Mouse (Mus musculus) v-Abl transformed pro-B cells (cell line): Measurements from ENCODE around the gene Defb29.

Source experiments
- in situ Hi-C, 2 experiments: fragments of 400-800 bp; cut with MboI; formaldehyde crosslinking; loops; one replicate each; pipeline ENCODE4 v1.15.1; 2025; ENCODE audit not compliant: unreplicated experiment in 2 of 2

Defb29 gene

DNA sequence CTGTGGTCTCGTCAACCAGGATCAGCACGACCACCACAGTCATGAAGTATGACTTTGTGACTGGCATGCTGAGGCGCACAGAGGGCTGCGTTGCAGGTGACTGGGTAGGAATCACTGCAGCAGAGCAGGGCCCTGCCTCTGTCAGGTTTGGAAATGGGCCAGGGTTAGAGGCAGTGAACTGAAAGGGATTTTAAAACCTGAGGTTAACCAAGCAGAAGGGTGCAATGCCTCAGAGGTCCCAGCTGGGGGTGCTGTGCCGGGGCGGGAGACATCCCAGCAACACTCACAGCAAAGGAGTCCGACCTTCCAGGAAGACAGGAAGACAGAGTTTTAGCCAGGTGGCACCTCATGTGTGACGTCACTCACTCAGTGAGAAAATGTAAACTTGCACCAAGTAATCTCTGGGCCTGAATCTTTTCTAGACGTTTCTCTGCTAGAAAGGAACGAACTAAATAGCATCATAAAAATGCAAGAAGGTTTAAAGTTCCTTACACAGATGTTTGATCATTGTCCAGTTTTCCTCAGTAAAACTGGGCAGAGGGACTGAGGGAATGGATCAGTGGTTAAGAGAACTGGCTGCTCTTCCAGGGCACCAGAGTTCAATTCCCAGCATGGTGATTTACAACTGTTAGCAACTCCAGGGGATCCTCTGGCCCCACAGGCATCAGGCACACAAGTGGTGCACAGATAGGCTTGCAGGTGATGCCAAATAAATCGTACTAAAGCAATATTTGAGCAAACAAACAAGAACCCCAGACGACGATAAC is at the start of gene Defb29:
Defb29 (minus strand) TSS at position 155 of the 767 bp plus-strand sequence.
- in situ Hi-C loops: no loop called here

DNA sequence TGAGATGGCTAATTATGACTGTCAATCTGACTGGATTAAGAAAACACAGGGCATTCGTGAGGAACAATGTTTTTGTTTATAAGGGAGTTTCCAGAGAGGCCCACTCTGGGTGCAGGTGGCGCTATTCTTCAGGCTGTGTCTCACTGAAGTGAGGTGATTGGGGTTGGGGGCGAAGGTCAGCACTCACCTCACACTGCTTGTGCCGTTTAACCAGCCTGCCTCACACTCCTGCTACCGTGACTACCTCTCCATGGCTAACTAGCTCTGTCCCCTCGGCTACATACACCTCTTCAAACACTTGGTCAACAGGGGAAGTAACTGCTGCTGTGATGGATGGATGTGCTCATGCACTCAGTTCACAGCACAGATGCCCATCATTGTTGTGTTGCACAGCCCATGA is 49.1 kb upstream of the Defb29 start:
- in situ Hi-C loops: no loop called here

DNA sequence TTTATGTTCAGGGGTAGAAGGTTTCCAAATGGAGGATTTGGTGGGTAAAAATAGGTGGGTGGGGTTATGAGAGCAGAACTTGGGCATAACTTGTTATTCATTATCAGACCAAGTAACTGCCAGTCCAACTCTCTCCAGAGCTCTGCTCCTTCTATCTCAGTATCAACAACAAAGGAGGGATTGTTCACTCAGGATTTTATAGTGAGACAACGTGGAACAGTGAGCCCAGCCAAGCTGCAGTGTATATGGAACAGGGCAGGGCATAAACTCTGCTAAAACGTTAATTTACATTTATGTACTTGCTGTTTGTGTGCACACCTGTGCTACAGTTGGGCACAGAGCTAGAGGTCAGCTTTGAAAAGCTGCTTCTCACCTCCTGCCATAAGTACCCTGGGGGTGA is 48.6 kb upstream of the Defb29 start:
- in situ Hi-C loops: no loop called here

DNA sequence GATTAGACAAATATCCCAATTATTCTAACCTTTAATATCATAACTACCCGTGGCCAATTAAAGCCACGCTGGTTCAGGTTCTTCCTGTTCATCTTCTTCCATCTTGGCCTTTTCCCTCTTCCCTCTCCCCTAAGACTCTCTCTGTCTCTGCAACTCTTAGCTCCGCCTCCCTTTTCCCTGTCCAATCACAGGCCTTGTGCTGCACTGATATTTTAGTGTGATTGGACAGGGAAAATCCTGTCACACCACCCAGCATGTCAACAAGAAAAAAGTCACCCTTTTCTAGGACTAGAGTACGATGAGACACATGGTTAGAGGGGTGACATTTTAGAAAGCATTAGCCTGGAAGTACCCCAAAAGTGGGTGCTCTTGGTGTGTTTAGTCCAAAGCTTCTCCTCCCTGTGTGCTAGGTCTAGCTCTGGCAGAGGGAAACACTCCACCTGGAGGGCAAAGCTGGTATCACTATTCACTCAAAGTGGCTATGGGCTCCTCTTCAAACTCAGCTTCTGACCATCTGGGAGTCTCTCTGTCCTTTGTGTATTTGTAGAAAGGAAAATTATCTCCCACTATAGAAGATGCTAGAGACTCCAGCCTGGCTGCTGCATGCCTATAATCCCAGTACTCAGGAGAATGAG is 47.1 kb upstream of the Defb29 start:
- in situ Hi-C loops: no loop called here

DNA sequence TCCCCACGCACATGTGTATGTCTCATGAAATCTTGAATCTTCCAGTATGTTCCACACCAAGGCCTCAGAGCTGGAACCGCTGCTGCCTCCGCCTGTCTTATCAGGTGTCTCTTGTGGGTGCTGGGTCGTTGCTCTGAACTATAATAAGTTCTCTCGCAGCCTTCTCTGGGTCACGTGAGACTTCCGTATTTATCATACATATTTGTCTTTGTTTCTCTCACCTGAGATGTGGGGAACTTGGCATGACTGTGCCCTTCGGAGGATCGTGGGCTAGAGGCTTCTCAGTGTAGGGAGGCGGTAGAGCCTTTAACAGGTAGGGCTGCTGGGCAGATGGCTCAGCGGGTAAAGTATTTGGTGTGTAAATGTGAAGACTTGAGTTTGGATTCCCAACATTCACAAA is 40.7 kb upstream of the Defb29 start:
- in situ Hi-C loops: no loop called here

DNA sequence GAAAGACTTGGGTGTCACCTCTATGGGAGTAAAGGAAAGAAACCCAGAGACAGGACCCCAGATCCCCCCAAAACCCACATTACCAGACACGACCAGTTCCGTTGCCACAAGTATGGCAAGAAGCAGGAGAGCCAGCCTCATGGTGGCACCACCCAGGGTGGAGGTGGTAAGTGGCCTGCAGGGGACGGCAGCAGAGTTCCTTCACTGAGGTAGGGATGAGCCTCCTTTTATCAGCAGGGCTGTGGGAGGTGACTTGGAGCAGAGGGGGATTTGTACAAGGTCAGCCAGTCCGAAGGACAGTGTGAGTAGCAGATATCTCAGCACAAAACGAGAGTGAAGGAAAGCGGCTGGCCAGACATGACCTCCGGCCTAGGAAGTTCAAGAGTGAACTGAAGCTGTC is 40.2 kb upstream of the Defb29 start, which contains the start of gene Defb19:
Defb19 (minus strand) TSS at position 206 of the 400 bp plus-strand sequence.
- in situ Hi-C loops: no loop called here

DNA sequence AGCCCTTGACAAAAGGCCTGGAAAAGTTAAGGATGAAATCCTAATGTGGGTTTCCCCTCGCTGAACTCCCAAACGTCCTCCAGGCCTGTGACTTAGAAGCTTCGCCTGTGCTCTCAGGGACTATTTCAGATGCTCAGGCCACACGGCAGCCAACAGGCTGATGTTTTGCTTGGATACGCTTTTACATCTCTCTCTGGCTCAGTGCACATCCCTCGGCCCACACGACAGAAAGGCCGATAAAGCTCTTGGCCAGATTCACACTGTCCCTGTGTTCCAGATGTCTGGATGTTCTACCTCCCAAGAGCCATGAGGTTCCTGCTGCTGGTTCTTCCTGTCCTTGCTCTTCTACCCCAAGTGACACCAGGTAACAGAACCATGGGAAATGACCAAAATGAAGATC is 33.6 kb upstream of the Defb29 start:
- in situ Hi-C loops: no loop called here

DNA sequence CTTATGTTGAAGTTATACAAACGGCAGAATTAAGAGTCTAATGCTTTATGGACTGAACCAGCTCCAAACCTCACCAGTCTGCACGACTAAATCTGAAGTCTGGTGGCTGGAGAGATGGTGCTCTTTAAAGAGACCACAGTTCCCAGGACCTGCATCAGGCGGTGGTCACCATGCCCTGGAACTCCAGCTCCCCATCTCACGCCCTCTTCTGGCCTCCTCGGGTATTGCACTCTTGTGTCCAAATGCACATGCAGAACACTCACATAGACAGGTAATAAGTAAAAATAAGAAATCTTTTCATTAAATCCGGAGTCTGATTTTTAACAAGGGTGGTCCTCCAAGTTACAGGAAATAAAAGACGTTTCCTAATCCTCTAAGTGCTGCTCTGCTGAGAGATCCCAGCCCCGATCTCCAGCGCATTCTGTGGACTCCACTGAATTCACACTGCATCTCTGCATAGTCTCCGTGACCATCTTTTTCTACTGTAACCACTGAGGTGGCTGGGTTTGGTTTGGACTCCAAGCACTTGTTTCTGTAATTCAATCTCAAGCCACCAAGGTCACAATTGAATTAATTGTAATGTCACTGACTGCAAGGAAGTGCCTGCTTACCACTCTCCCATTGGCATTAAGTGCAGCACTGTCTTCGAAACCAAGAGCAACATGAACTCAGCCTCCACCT is 32.4 kb upstream of the Defb29 start, which contains the start of gene Defb21:
Defb21 (plus strand) TSS at position 631 of the 681 bp plus-strand sequence.
- in situ Hi-C loops: no loop called here

DNA sequence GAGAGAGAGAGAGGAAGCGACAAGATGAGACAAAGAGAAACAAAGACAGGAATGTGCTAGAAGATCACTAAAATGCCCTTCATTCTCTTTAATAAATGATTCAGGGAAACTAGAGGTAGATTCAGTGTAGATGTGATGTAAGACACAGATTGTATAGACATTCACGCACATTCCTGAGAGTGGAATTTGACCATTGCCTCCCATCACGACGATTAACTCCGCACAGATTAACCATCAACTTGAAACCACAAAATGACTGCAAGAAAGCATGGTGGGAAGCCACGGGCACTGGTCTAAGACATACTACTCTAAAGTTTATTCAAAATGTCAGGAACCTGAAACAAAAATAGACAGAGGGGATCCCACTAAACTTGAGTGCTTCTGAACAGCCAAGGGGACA is 30.4 kb upstream of the Defb29 start:
- in situ Hi-C loops: no loop called here

DNA sequence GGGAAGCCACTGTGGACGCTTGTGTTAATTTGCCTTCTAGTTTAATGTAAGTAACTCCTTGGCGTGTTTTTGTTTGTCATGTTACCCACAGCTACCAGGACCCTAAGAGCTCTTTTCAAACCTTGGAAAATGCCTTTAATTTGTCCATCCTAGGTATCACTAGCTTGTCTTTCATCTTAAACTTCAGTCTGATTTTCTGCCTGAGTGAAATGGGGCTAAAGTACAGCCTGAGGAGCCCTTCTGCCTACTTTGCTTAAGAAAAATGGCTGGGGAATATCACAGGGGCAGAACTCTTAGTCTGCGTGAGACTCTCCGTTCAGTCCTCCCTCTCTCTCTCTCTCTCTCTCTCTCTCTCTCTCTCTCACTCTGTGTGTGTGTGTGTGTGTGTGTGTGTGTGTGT is 30.0 kb upstream of the Defb29 start:
- in situ Hi-C loops: no loop called here

DNA sequence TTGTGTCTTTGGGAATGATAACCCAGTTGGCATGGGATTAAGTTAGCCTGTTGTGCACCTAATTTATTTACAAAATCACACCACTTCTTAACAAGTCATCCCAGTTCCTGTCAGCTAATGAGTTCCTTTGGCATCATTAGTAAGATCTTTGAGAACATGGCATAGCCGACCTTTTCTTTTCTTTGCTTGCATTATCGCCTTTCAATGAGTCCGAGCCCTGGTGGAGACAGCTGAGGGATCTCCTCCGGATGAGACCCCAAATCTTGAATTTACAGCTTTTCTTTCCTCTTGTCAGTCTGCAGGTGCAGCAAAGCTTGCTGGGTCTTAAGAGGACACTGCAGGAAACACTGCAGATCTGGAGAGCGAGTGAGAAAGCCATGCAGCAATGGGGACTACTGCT is 29.1 kb upstream of the Defb29 start, which contains the start of gene Gm17416:
Gm17416 (plus strand) TSS at position 301 of the 400 bp plus-strand sequence.
- in situ Hi-C loops: no loop called here

DNA sequence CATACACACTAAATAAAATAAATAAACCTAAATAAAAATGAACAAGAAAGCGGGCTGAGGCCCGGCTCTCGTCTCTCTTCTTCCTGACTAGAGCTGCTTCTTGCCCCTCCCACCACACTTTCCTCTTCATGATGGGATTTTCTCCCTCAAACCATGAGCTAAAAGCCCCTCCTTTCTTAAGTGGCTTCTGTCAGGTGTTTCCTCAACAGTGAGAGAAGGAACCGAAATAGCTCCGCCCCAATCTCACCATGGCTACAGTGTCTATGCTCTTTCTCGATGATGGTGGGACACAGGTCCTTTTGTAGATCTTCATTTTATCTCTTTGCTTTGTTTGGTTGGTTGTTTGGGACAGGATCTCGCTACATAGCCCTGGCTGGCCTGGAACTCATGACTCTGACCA is 16.8 kb upstream of the Defb29 start:
- in situ Hi-C loops: no loop called here

DNA sequence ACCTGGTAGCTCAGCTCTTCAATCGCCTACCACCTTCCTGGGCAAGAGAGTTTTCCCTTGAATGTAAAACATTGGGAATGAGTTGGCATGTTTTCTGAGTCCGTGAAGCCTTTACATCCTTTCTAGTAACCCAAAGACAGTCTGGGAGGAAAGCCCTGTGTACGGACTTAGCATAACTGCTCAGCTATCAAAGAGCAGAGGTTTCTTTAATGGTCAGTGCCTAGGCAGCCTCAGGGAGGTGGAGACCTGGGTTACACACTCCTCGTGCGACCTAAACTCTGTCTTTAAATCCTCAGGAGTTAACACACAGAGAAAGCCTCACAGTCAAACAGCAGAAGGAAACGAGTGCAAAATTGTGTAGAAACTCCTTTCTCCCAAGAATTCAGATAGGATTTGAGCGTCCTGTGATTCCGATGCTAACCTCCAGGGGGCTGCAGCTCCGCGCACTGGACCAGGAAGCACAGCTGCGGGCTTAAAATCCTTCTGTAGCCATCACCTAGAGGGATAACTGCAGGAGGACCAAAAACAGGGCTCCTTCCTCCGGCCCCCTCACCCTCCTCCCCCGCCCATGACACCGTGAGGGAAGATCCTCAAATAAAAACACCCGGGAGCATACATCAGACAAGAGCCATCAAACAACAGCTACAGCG is 14.0 kb upstream of the Defb29 start:
- in situ Hi-C loops: no loop called here

DNA sequence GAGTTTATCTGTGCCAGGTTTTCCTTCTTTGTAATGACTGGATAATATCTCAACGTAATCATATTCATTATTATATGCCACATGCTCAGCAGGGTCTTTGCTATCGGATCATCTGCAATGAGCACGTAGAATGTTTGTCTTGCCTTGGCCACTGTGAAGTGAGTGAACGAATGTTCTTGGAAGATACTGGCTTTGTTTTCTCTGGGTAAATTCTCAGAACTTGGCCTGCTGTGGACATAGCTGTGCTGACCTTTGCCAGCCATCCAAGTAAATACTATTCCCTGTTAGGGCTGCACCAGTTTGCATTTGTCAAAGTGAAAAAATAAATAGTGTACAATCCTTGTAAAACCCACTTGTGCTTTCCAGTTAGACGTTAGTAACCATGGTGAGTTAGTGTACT is 8.2 kb upstream of the Defb29 start:
- in situ Hi-C loops: no loop called here

DNA sequence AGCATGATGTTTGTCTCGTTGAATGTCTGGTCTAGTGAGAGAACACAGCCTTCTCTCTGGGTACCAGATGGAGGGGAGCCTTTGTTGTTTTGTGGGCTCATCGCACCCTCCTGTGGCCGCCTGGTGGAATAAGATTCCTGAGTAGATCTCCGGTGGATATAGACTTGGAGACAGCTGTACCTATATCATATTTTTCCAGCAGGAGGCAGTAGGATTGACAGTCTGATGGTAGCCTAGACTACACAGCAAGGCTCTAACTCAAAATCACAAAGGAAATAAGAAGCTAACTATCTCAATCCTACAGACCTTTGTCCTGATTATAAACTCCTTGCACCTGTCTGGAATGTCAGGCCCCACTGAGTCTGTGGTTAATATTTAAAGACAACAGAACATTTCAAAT is 4.8 kb upstream of the Defb29 start:
- in situ Hi-C loops: no loop called here

DNA sequence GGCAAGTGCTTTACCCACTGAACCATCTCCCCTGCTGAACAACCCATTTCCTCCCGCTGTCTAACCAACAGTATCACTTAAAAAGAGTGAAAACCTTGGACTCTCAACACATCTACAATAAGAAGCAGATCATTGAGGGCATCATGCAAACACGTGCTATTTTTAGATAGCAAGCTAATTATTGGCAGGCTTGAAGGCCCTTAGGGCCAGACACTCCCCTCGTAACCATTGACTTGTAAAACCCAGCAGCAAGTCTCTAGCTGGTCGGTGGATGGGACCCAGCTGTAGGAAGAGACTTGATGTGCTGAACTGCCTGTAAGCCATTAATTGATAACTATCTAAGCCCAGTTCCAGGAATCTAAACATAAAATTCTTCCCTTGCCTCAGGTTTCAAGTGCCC is 3.6 kb upstream of the Defb29 start:
- in situ Hi-C loops: no loop called here

DNA sequence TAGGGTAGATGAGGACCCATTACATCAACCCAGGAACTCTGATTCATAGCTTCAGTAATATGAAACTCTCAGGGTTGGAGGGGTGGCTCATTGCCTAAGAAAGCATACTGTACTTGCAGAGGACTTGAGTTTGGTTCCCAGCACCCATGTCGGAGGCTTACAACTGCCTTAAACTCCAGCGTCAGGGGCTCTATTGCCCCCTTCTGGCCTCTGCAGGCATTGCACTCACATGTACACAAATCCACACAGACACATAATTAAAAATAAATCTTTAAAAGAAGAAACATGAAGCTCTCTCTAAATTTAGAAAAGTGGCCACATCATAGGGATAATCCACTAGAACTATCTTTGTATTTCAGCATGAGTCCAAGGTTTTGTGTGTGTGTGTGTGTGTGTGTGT is 3.0 kb upstream of the Defb29 start:
- in situ Hi-C loops: no loop called here

DNA sequence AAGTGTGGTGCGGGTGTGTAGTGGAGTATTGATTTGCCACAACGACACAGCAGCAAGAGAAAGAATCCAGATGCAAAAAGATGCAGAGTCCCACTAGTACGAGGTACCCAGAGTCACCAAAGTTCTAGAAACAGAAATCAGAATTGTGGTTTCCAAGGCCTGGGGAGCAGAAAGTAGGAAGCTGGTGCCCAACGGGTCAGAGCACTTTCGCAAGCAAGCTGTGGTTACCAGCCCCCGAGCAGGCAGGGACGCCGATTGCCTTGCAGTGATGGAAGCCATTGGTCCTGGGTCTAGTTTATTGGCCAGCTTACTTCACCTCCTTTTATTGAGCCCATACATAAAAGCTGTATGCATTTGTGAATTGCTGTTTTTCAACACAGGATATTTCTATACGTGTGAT is 2.1 kb upstream of the Defb29 start:
- in situ Hi-C loops: no loop called here

DNA sequence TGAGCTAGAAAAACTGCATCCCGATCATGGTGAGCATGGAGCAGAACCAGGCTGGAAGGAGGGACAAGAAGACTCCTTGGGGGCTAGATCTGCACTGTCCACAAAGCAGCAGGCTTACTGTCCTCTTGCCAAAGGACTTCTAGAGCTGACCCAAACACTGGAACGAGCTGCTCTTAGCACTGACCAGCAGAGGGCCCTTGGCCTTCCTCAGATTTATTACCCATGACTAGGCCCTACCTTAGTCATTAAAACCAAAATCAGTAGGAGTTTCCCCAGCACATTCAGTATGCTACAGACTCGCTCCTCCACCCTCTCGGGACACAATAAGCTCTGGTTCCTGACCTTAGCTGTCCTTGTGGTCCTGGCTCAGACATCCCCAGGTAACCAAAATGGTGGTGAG is 21.9 kb downstream of the Defb29 start, which contains the start of gene Defb28:
Defb28 (plus strand) TSS at position 275 of the 400 bp plus-strand sequence.
- in situ Hi-C loops: no loop called here

DNA sequence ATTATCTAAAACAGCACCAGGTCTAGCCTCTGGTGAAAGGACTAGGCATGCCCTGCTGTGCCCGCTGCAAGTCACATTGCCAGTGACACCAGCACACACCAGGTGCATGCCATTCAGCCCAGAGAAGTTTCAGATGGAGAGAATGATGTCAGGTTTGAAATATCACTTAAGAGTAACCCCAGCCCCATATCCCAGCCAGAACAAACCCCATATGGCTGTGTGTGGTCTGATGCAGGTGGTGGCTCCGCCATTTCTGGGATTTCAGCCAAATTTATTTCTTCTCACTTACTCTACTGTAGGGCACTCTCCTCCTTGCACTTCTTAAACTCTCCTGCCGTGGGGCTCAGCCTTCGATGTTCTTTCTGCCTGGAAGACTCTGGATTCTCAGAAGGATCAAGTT is 23.8 kb downstream of the Defb29 start:
- in situ Hi-C loops: no loop called here

DNA sequence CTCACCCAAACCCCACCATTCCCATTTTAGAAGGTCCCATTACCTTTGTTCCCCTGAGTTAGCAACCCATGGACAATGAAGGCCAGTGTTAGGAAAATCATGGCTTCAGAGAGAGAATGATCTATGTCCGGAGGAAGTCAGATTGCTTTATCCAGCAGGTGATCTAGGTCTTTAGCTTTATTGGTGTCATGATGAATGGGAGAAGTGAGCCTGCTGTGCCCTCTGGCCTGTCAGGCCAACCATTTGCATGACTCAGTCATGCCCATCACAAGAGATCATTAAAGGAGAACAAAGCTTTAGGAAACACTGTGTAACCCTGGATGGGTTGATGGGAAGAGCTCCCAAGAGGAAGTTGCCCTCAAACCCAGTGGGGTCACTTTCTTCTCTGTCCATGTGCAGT is 28.3 kb downstream of the Defb29 start, which contains the start of gene Defb26:
Defb26 (minus strand) TSS at position 101 of the 400 bp plus-strand sequence.
- in situ Hi-C loops: no loop called here
